In the genomic region with DNA sequence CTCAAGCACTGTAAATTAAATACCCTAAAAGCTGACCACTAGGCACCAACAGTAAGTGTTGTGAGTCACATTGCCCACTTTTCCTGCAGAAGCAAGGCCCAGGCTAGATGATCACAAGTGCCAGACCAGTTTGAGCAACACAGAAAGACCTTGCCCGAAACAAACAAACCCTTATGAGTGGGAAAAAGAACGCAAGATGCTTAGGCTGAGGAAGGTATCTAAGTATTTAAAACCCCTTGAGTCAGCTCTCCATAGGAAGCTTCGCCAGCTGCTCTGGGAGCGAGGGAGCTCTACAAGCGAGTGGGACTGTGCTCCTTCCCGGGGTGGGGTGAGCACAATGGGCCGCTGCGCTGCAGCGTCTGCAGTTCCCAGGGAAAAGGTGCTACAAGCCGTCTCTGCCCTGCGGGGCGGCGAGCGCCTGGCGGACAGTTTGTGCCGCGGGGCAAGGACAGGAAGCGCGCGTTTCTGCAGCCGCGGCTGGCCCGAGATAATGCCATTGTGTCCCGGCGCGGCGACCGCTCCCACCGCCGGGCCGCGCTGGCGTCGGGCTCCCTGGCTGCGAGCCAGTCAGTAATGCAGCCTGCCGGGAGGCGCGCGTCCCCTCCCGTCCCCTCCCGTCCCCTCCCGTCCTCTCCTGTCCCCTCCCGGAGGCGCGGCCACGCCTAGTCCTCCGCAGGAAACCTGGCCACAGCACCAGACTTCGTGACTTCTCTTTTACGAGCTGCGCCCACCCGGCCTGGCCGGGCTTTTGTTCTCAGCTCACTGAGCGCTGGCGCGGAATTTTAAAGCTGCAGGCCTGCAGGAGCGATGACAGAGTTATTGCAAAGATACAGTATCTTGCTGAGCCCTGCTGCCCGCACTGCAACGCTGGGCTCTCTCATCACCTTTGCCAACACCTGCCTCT, we compare ENCODE assay signal across 8 mouse cellular contexts.
A peak's percentile ranks its signal among the peaks of the same experiment; 100 is the strongest.
DNase-seq lines count a peak whose midpoint lies in the region; ATAC-seq lines count a peak whose summit lies in the region.

No protein-coding gene starts in this region.

- H3K9ac ChIP-seq in hindbrain, embryonic 14.5 days = peak overlapping the region; percentile 95

- 0 out of 2 replicates have a peak, but pooled peaks cover 4% of the 10 kb centered on the region for H3K4me1 ChIP-seq in hindbrain, embryonic 14.5 days (replicated peaks; ENCODE audit: control insufficient read depth, insufficient read depth, low read length)

- peak overlapping the region; percentile 59 for H3K4me3 ChIP-seq in hindbrain, embryonic 14.5 days (replicated peaks; ENCODE audit: low read length)

- H3K27me3 ChIP-seq in hindbrain, embryonic 14.5 days (ENCODE audit: control insufficient read depth, insufficient read depth, low read length) = no peaks in the 10 kb centered on the region

- under 1% methylated on average over 55 of the region's 58 CpGs for WGBS in hindbrain, embryonic 14.5 days

- peak overlapping the region; percentile 93 for H3K27ac ChIP-seq in hindbrain, embryonic 14.5 days

- DNase-seq in ZHBTc4 (ENCODE audit: low read depth, low spot score) = peak; percentile 83
- peak; percentile 83 to 88 for DNase-seq in cerebellum, postnatal 25 days
- peak; percentile 43 for DNase-seq in gastrocnemius, adult 18-20 months (ENCODE audit: low spot score)
- DNase-seq in hindbrain, embryonic 14.5 days (ENCODE audit: low spot score) = peak; percentile 79
- peak; percentile 23 for DNase-seq in left cerebral cortex, adult 11 months (ENCODE audit: low spot score)
- DNase-seq in lung, postnatal 14 days = peak; percentile 83
- DNase-seq in right cerebral cortex, adult 18-20 months = peak; percentile 51
- no peak for DNase-seq in thymus, postnatal 10 days (ENCODE audit: low spot score in 2 of 2)

- peak overlapping the region; percentile 84 for H3K4me2 ChIP-seq in hindbrain, embryonic 14.5 days (replicated peaks)

- peaks cover 5% of the 10 kb centered on the region for H3K9me3 ChIP-seq in hindbrain, embryonic 14.5 days (ENCODE audit: control insufficient read depth, low read length)

- ATAC-seq in hindbrain, embryonic 14.5 days (ENCODE audit: low FRiP score) = peak; percentile 96

- no peaks in the 10 kb centered on the region for H3K36me3 ChIP-seq in hindbrain, embryonic 14.5 days (replicated peaks; ENCODE audit: control insufficient read depth, insufficient read depth)

Comparison
In these comparisons a context has a peak if more than half of its experiments do, and no peak if none do; other contexts are left out.
1. DNase-seq: peak in ZHBTc4 (single experiment), cerebellum, postnatal 25 days (2 of 2), gastrocnemius, adult 18-20 months (single experiment), hindbrain, embryonic 14.5 days (single experiment), left cerebral cortex, adult 11 months (single experiment), lung, postnatal 14 days (single experiment) and right cerebral cortex, adult 18-20 months (single experiment); none in thymus, postnatal 10 days (0 of 2).